Mouse (Mus musculus) left cerebral cortex, adult 2 months (tissue): ENCODE results near the gene Ube2g2. TPM values are rescaled to one million over a fixed set of nuclear protein-coding genes. Genes with fewer than 3 reads are reported as not detected.

Experiments
- DNase-seq, 2 experiments: peaks; one replicate each; pipeline ENCODE4 v3.0.0; 2021 to 2022; ENCODE audit warnings: low spot score in 2 of 2, mixed read lengths in 1 of 2; ENCODE audit errors: extremely low spot score in 1 of 2
- H3K27ac ChIP-seq: fragments of 200-600 bp; 2 replicates; pipeline ENCODE4 v1.8.1; 2022
- H3K4me3 ChIP-seq: fragments of 200-600 bp; 2 replicates; pipeline ENCODE4 v1.8.1; 2022
- CTCF ChIP-seq: fragments of 200-600 bp; IDR thresholded peaks from 2 replicates; pipeline ENCODE4 v1.8.1; 2022; ENCODE audit warnings: antibody characterized with exemption, mild to moderate bottlenecking, moderate library complexity
- intact Hi-C: fragments of 180-260 bp; cut with DNase I; formaldehyde crosslinking; loops from one replicate; pipeline ENCODE4 v1.15.1; 2025
- total RNA-seq, 2 experiments: library from RNA; stranded (reverse); gene quantifications; 2 replicates each; pipeline ENCODE4 v1.2.3; 2021

The Ube2g2 gene
- total RNA-seq, 2 experiments from 2014 or later: 47.4 to 48.0 TPM

GRCm38 (mm10) chr10:77626591-77626990 lies 4.5 kb downstream of the Ube2g2 start:
- DNase-seq: no peak
- intact Hi-C loops: loop anchor here (2.0 to 10.0 kb wide), 4 partner anchors 252 to 378 kb away; partner anchors contain the start of genes 1810043G02Rik and Trpm2
- Histone ChIP-seq H3K4me3 (no peak overlapping the region), H3K27ac (no peak overlapping the region)
- TF ChIP-seq CTCF: no peak

- no peak overlapping the region for H3K27ac ChIP-seq
- intact Hi-C loops: loop anchor here (2.0 to 10.0 kb wide), 4 partner anchors 251 to 377 kb away; partner anchors contain the start of genes 1810043G02Rik and Trpm2
- no peak overlapping the region for H3K4me3 ChIP-seq
- peak; percentile 97 for TF ChIP-seq CTCF
- peak; percentile 77 to 83 for DNase-seq
Observed at GRCm38 (mm10) chr10:77627497-77627896, 5.4 kb downstream of the Ube2g2 start.

DNA sequence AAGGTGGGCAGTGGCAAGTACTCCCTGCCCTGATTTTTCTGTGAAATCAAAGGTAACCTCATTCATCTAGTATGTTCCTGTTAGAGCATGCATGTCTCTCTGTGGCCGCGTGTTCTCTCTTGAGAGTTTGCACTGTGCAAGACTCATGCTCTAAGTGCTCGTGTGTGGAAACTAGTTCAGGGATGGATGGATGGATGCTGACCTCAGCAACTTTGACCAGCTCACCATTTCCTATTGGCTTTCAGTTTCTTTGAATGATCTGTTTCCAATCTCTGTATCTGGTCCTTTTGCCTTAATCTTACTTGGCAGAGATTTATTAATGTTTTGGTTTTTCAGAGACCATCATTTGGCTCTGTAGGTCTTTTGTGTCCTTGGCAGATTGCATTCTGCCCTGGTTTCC lies 7.1 kb downstream of the Ube2g2 start:
- no peak for TF ChIP-seq CTCF
- H3K4me3 ChIP-seq: no peak overlapping the region
- intact Hi-C loops: loop anchor here (5.0 to 10.0 kb wide), 3 partner anchors 288 to 376 kb away; partner anchors contain the start of genes 1810043G02Rik and Trpm2
- no peak for DNase-seq
- H3K27ac ChIP-seq: no peak overlapping the region

DNA sequence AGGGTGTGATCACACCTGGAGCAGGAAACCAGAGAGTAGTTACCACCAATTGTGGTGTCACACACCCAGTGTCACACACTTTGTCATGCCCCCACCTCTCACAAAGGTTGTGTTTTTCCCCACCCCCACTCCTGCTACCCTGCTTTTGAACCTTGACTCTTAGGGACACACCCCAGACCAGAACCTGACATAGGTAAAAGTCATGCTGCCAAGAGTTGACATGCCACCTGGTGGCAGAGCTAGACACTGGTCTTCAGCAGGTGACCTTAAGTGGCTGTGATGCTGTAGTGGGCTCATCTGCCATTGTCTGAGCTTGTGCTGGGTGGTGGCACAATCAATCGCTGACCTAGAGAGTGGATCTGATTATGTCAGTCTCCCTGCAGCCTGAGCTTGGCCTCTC lies 7.9 kb downstream of the Ube2g2 start:
- no peak; the same call in none of the 2 replicates for TF ChIP-seq CTCF
- DNase-seq: no peak
- H3K27ac ChIP-seq: no peak overlapping the region
- intact Hi-C loops: loop anchor here (5.0 to 10.0 kb wide), 3 partner anchors 287 to 375 kb away; partner anchors contain the start of genes 1810043G02Rik and Trpm2
- H3K4me3 ChIP-seq: no peak overlapping the region

DNA sequence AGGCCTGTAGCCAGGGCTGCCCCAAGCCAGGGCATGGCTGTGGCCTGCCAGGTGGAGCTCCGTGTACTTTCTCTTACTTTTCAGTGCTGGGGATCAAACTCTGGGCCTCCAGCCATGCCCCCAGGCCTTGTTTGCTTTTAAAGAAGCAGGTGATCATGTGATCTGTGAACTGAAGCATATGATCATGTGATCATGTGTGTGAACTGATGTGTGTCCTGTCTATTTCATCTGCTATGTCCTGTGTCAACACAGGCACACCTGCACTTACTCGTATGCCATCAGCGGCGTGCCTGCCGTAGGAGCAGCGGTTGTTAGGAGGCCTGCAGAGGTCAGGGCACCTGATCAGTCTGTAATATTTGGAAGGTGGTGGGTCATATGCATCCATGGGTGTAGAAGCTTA lies 11.9 kb downstream of the Ube2g2 start:
- H3K4me3 ChIP-seq: no peak overlapping the region
- DNase-seq: no peak
- intact Hi-C loops: no loop called here
- H3K27ac ChIP-seq: no peak overlapping the region
- TF ChIP-seq CTCF: no peak

- intact Hi-C loops: no loop called here
- Histone ChIP-seq H3K4me3 (no peak overlapping the region), H3K27ac (no peak overlapping the region)
- no peak for DNase-seq
- no peak for TF ChIP-seq CTCF
Observed at GRCm38 (mm10) chr10:77634452-77635231, 12.6 kb downstream of the Ube2g2 start.

DNA sequence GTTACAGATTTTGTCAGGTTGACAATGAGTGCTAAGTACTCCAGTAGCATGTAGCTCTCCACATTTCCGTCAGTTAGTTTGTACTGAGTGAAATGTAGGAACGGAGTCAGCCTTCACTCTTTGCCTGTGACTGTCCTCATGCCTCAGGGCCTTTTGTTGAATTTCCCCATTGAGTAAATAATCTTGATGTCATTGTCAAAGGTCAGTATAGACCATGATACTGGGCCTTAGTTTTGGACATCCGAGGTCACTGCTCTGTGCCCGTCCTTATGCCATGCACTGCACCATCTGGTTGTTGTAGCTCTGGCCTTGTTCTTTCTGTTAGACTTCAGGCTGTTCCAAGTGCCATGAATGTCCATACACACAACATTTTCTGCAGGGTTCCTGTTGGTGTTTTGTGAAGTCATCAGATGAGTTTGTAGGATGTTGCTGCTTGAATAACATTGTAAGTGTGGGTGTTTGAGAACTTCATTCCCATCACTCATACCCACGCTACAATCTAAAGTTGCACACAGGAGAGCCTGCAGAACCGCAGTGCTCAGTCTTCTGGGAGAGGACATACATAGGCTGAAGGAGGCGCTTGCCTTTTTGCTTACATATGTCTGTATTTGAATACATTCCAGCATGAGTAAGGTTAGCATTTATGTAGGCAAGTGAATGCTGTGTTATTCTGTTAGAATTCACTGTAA lies 14.3 kb downstream of the Ube2g2 start:
- no peak overlapping the region for H3K4me3 ChIP-seq
- no peak for DNase-seq
- intact Hi-C loops: no loop called here
- H3K27ac ChIP-seq: no peak overlapping the region
- TF ChIP-seq CTCF: no peak

DNA sequence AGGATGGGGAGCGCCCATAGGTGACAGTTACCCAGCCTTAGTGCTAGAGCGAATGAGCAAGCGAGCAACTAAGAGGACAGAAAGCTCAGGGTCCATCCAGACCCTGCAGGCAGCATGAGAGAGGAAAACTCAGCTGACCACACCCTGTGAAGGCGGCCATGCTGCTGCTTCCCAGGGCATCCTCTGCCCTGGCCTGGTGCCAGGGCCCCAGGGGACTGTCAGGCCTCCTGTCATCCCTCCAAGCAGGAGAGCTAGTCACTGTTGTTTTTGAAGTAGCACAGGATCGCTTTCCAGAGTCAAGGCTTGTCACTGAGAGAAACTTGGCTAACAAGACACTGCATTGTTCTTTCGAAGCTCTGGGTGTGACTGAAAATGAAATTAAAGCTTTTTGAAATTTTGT lies 16.9 kb downstream of the Ube2g2 start:
- no peak for TF ChIP-seq CTCF
- Histone ChIP-seq H3K4me3 (no peak overlapping the region), H3K27ac (no peak overlapping the region)
- intact Hi-C loops: no loop called here
- no peak for DNase-seq

- intact Hi-C loops: no loop called here
- no peak overlapping the region for H3K27ac ChIP-seq
- H3K4me3 ChIP-seq: no peak overlapping the region
- no peak for DNase-seq
- no peak for TF ChIP-seq CTCF
Observed at GRCm38 (mm10) chr10:77643160-77643559, 21.1 kb downstream of the Ube2g2 start.

DNA sequence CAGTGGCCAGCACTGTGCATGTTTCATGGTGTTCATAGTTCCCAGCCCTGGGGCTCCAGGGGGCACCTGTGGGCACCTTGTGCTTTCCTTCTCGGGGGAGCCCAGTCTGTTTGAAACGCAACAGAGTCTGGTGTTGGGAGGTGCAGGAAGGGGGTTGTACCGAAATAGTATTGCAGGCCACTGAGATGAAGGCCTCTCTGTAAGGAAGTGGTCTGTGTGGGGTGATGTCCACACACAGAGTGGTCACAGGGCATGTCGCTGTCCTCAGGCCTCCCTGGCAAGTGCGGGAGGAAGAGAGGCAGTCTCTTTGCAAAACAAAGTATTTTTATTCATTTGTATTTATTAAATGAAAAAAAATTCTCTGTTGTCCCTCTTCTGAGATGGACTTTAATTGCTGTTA lies 23.5 kb downstream of the Ube2g2 start:
- DNase-seq: no peak
- no peak for TF ChIP-seq CTCF
- intact Hi-C loops: no loop called here
- no peak overlapping the region for H3K4me3 ChIP-seq
- no peak overlapping the region for H3K27ac ChIP-seq

DNA sequence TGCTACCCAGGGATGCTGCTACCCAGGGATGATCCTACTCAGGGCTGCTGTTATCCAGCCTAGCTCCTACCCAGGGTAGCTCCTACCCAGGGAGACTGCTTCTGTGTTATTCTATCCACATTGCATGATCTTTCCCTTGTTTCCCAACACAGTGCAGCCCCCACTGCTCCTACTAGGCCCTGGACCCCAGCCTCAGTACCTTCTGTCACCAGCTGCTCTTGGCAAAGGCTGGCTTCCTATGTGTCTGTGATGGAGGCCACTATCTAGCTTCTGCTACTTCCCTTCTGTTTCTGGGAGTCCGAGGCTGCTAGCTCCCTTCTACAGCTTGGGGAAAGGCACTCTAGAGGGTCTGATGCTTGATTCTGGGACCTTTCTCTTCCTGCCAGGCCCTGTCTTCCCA lies 25.4 kb downstream of the Ube2g2 start:
- DNase-seq: no peak
- intact Hi-C loops: no loop called here
- no peak overlapping the region for H3K4me3 ChIP-seq
- TF ChIP-seq CTCF: no peak
- H3K27ac ChIP-seq: no peak overlapping the region

- DNase-seq: no peak
- intact Hi-C loops: no loop called here
- no peak for TF ChIP-seq CTCF
- Histone ChIP-seq H3K27ac (no peak overlapping the region), H3K4me3 (no peak overlapping the region)
Observed at GRCm38 (mm10) chr10:77647901-77648300, 25.8 kb downstream of the Ube2g2 start.
